Mouse (Mus musculus) liver, adult 2 months (tissue): ENCODE results near the gene Gng5.

ENCODE experiments used
- CTCF ChIP-seq: fragments of 200-500 bp; IDR thresholded peaks from 2 replicates; pipeline ENCODE4 v1.5.1; 2011; ENCODE audit warnings: low read depth, low read length, control low read depth
- POLR2A ChIP-seq: fragments of 200-500 bp; IDR thresholded peaks from 2 replicates; pipeline ENCODE4 v1.6.1; 2011; ENCODE audit warnings: low read length, control low read depth; ENCODE audit not compliant: insufficient read depth; ENCODE audit errors: extremely low read depth

DNA sequence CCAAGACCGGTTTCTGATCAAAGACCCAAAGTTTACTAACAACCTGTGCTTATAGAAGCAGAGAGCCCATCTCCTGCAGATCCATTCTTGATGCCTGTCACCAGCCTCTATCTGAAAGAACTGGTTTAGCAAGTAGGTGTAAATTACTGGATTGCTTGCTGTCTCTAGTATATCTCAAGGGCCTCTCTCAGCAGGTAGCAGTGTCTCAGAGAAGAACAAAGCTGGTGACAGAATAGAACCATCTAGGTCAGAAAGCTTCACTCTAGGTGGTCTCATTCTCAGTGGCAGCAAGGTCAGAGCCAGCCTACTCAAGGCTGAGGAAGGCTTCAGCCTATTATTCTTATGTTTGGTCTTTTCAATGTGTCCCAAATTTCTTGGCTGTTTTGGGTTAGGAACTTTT lies 44.0 kb downstream of the Gng5 start:
- TF ChIP-seq CTCF (no peak), POLR2A (no peak)
